Mouse (Mus musculus) ES-Bruce4 (cell line): ENCODE measurements around the gene Pparg.

Source experiments
- CTCF ChIP-seq: IDR thresholded peaks from one replicate; pipeline ENCODE4 v1.8.1; 2011; ENCODE audit warnings: low read depth, low read length
- EP300 ChIP-seq: IDR thresholded peaks from 2 replicates; pipeline ENCODE4 v1.6.1; 2011; ENCODE audit warnings: low read depth, low read length; ENCODE audit not compliant: insufficient read depth
- POLR2A ChIP-seq: IDR thresholded peaks from one replicate; pipeline ENCODE4 v1.8.1; 2011; ENCODE audit warnings: low read length; ENCODE audit not compliant: insufficient read depth

- no peak for TF ChIP-seq CTCF
- no peak for TF ChIP-seq EP300
- TF ChIP-seq POLR2A = no peak
Observed at GRCm38 (mm10) chr6:115523201-115523600, 162.4 kb downstream of the Pparg start.
